Mouse (Mus musculus) heart, embryonic 14.5 days (tissue): ENCODE data around the gene Srxn1. TPM values are rescaled to one million over a fixed set of nuclear protein-coding genes. Genes with fewer than 3 reads are reported as not detected.

ENCODE experiments used
- ATAC-seq: fragments of 200-750 bp; cut with Nextera tagmentation; 2 replicates; pipeline ENCODE4 v1.8.0; 2017; ENCODE audit warnings: low read depth, moderate TSS enrichment; ENCODE audit not compliant: insufficient number of reproducible peaks, insufficient read depth, low FRiP score
- H3K27ac ChIP-seq, 2 experiments: fragments of 200-500 bp in 1 of 2; fragments of 300-500 bp in 1 of 2; sonication (generic) in 1 of 2; replicated peaks in 1 of 2; 2 replicates each; pipeline ENCODE4 v1.5.1; 2012 to 2014; ENCODE audit warnings: low read depth in 2 of 2, low read length in 2 of 2, control low read depth in 1 of 2, mild to moderate bottlenecking in 1 of 2, mixed read lengths in 1 of 2; ENCODE audit not compliant: control insufficient read depth in 1 of 2, insufficient read depth in 1 of 2
- H3K27me3 ChIP-seq: fragments of 300-500 bp; sonication (generic); 2 replicates; pipeline ENCODE4 v1.6.1; 2014; ENCODE audit warnings: mild to moderate bottlenecking, low read length, control low read depth; ENCODE audit not compliant: control insufficient read depth, insufficient read depth
- H3K36me3 ChIP-seq: fragments of 300-500 bp; sonication (generic); 2 replicates; pipeline ENCODE4 v1.6.1; 2014; ENCODE audit warnings: mild to moderate bottlenecking, control low read depth, low read length, mixed read lengths; ENCODE audit not compliant: control insufficient read depth, insufficient read depth
- H3K4me1 ChIP-seq, 2 experiments: fragments of 200-500 bp in 1 of 2; fragments of 300-500 bp in 1 of 2; sonication (generic) in 1 of 2; 2 replicates each; pipeline ENCODE4 v1.6.1; 2012 to 2014; ENCODE audit warnings: low read length in 2 of 2, control low read depth in 1 of 2, mixed read lengths in 1 of 2; ENCODE audit not compliant: control insufficient read depth in 2 of 2, insufficient read depth in 2 of 2
- H3K4me2 ChIP-seq: fragments of 300-500 bp; sonication (generic); 2 replicates; pipeline ENCODE4 v1.6.1; 2014; ENCODE audit warnings: mild to moderate bottlenecking, low read length
- H3K4me3 ChIP-seq, 2 experiments: fragments of 200-500 bp in 1 of 2; fragments of 300-500 bp in 1 of 2; sonication (generic) in 1 of 2; 2 replicates each; pipeline ENCODE4 v1.5.1; 2012 to 2014; ENCODE audit warnings: low read length in 2 of 2, mild to moderate bottlenecking in 2 of 2, control low read depth in 1 of 2, low read depth in 1 of 2, moderate library complexity in 1 of 2; ENCODE audit not compliant: control insufficient read depth in 1 of 2, insufficient read depth in 1 of 2
- H3K9ac ChIP-seq: fragments of 300-500 bp; sonication (generic); 2 replicates; pipeline ENCODE4 v1.6.1; 2014; ENCODE audit warnings: mild to moderate bottlenecking, low read length
- H3K9me3 ChIP-seq: fragments of 300-500 bp; sonication (generic); 2 replicates; pipeline ENCODE4 v1.6.1; 2016; ENCODE audit warnings: low read length, control low read depth; ENCODE audit not compliant: control insufficient read depth
- WGBS: fragments of 180-500 bp; shearing (Covaris S2); extraction: QIAGEN DNeasy Blood & Tissue Kit; methylation state at CpG from one replicate; pipeline ENCODE4 v1.1.7; 2014; 5-methylcytosine and 5-hydroxymethylcytosine counted together
- polyA plus RNA-seq: library from polyadenylated mRNA; unstranded; fragments of >200 nt; fragmentation: Nextera tagmentation; extraction: Ambion mirVana; gene quantifications from 2 replicates; pipeline ENCODE4 v1.2.1, GENCODE M21; 2014

Gene Srxn1
- polyA plus RNA-seq, 1 experiment from 2014 or later, result 5.7 TPM

GRCm38 (mm10) chr2:152074521-152074920 lies 30.8 kb upstream of the Srxn1 start:
- Histone ChIP-seq H3K4me2 (no peak overlapping the region), H3K27ac (no peak overlapping the region), H3K36me3 (no peaks in the 10 kb centered on the region), H3K9ac (no peak overlapping the region), H3K4me1 (no peaks in the 10 kb centered on the region), H3K4me3 (no peak overlapping the region), H3K27me3 (peaks cover 47% of the 10 kb centered on the region), H3K9me3 (no peaks in the 10 kb centered on the region)
- no peak for ATAC-seq
- 62% methylated on average over 2 of the region's 2 CpGs for WGBS

- no peaks in the 10 kb centered on the region for H3K9me3 ChIP-seq
- H3K4me1 ChIP-seq, result no peaks in the 10 kb centered on the region
- ATAC-seq, result no peak
- no peak overlapping the region for H3K27ac ChIP-seq
- peaks cover 56% of the 10 kb centered on the region for H3K27me3 ChIP-seq
- H3K36me3 ChIP-seq, result no peaks in the 10 kb centered on the region
- no peak overlapping the region for H3K9ac ChIP-seq
- no peak overlapping the region for H3K4me2 ChIP-seq
- 33% methylated on average over 9 of the region's 9 CpGs for WGBS
- no peak overlapping the region for H3K4me3 ChIP-seq
These were observed 29.9 kb upstream of the Srxn1 start for GRCm38 (mm10) chr2:152075294-152075889.

- H3K9ac ChIP-seq, result no peak overlapping the region
- no peak overlapping the region for H3K27ac ChIP-seq
- H3K36me3 ChIP-seq, result no peaks in the 10 kb centered on the region
- H3K27me3 ChIP-seq, result peaks cover 70% of the 10 kb centered on the region
- H3K4me3 ChIP-seq, result no peak overlapping the region
- peaks cover 4 to 5% of the 10 kb centered on the region in 2 experiments; a peak in 3 of 4 replicates for H3K4me1 ChIP-seq
- H3K4me2 ChIP-seq, result no peak overlapping the region
- no peaks in the 10 kb centered on the region for H3K9me3 ChIP-seq
- ATAC-seq, result no peak
- 63% methylated on average over 3 of the region's 3 CpGs for WGBS
These were observed 28.0 kb upstream of the Srxn1 start for GRCm38 (mm10) chr2:152077337-152077736.

GRCm38 (mm10) chr2:152080685-152081541 lies 24.4 kb upstream of the Srxn1 start, which contains the start of gene Scrt2:
TSS of gene Scrt2 (plus strand) at chr2:152081529.
- Histone ChIP-seq H3K4me1 (peaks cover 4 to 5% of the 10 kb centered on the region in 2 experiments; a peak in 3 of 4 replicates), H3K27me3 (peaks cover 92% of the 10 kb centered on the region), H3K9me3 (no peaks in the 10 kb centered on the region), H3K9ac (no peak within 1 kb of the TSS), H3K4me2 (peak within 1 kb of the TSS; percentile 67), H3K4me3 (peak within 1 kb of the TSS; percentile 30 to 37), H3K36me3 (no peaks in the 10 kb centered on the region), H3K27ac (no peak within 1 kb of the TSS)
- 1% methylated on average over 23 of the region's 24 CpGs for WGBS
- no peak for ATAC-seq

GRCm38 (mm10) chr2:152081641-152082448 lies 23.5 kb upstream of the Srxn1 start:
- Histone ChIP-seq H3K27ac (no peak overlapping the region), H3K36me3 (no peaks in the 10 kb centered on the region), H3K4me2 (peak overlapping the region; percentile 67), H3K9me3 (no peaks in the 10 kb centered on the region), H3K4me3 (peak overlapping the region; percentile 30 to 37), H3K27me3 (peaks cover 83% of the 10 kb centered on the region), H3K9ac (no peak overlapping the region), H3K4me1 (peaks cover 7% of the 10 kb centered on the region in 2 experiments)
- WGBS, result under 1% methylated on average over 77 of the region's 81 CpGs
- peak; percentile 81 for ATAC-seq

GRCm38 (mm10) chr2:152082456-152083285 lies 22.6 kb upstream of the Srxn1 start:
- no peak overlapping the region for H3K9ac ChIP-seq
- H3K4me3 ChIP-seq, result peak overlapping the region in 1 of 2 experiments; percentile 30; a peak in 1 of 4 replicates
- peak overlapping the region; percentile 67; the same call in 1 of the 2 replicates for H3K4me2 ChIP-seq
- H3K9me3 ChIP-seq, result no peaks in the 10 kb centered on the region
- ATAC-seq, result 0 out of 2 replicates have a peak, but pooled peaks have one; percentile 10
- H3K27ac ChIP-seq, result no peak overlapping the region
- peaks cover 14% of the 10 kb centered on the region in 2 experiments for H3K4me1 ChIP-seq
- 16% methylated on average over 7 of the region's 7 CpGs for whole genome bisulfite sequencing
- peaks cover 75% of the 10 kb centered on the region for H3K27me3 ChIP-seq
- H3K36me3 ChIP-seq, result no peaks in the 10 kb centered on the region
